Mouse (Mus musculus): ENCODE data around the gene Gm10803. TPM values are rescaled to one million over a fixed set of nuclear protein-coding genes. Genes with fewer than 3 reads are reported as not detected.

Gene Gm10803
- total RNA-seq, 2 experiments from 2014 or later = not detected

- DNase-seq = no peak
Observed at GRCm38 (mm10) chr2:93592164-93592790, 31.9 kb downstream of the Gm10803 start.

GRCm38 (mm10) chr2:93593121-93593520 lies 32.8 kb downstream of the Gm10803 start:
- no peak for DNase-seq

GRCm38 (mm10) chr2:93597145-93597544 lies 36.8 kb downstream of the Gm10803 start:
- DNase-seq = no peak

- peak; percentile 3 to 13 for DNase-seq
Observed at GRCm38 (mm10) chr2:93599731-93600130, 39.4 kb downstream of the Gm10803 start.

GRCm38 (mm10) chr2:93604601-93605285 lies 44.4 kb downstream of the Gm10803 start:
- no peak for DNase-seq

DNA sequence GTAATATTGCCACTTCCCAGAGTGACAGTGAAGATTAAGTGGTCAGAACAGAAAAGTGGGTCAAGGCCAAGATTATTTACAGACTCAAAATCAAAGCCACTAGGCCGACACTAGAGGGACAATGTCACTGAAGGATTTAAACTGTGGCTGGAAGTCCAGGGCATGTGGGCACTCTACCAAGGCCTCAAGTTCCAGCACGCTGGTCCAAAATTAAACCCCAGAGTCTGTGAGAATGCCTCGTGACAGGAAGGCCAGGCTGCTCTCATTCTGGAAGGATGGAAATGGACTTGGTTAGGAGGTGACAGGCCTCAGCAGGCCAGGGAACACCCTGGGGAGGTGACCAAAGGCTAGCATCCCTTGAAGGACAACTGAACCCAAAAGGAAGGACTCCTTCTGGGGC lies 48.4 kb downstream of the Gm10803 start:
- no peak for DNase-seq

GRCm38 (mm10) chr2:93613020-93613419 lies 52.7 kb downstream of the Gm10803 start:
- no peak for DNase-seq

Other genes with a start within 250 kb of the Gm10803 start
- gene Tspan18, start 226.1 kb upstream of the Gm10803 start, total RNA-seq (2021) = 10 to 100 TPM; 40.8 to 43.2 TPM
- gene Cd82, start 97.4 kb upstream of the Gm10803 start, total RNA-seq (2021) = 10 to 100 TPM; 21.6 to 23.5 TPM
- gene Alx4, start 81.8 kb downstream of the Gm10803 start, total RNA-seq (2021) = under 1 TPM; 0.55 to 0.88 TPM